Mouse (Mus musculus): ENCODE measurements at regions not wholly inside any gene's neighbourhood (a gene's known extent, or its start where the extent isn't known, plus 50 kb on each side); places are given as distances from the start of the nearest gene placed in this dataset.

- H3K4me1 ChIP-seq (replicated peaks; ENCODE audit: control insufficient read depth in 2 of 2, insufficient read depth in 2 of 2, low read length in 1 of 2) = no peaks in the 10 kb centered on the region
- H3K4me2 ChIP-seq (ENCODE audit: low read depth) = no peak overlapping the region
- H3K27ac ChIP-seq = no peak overlapping the region
- H3K9ac ChIP-seq (replicated peaks) = no peak overlapping the region
- ATAC-seq (ENCODE audit: insufficient read depth) = no peak
- WGBS (ENCODE audit: insufficient replicate concordance) = 72% methylated on average over 8 of the region's 8 CpGs
- no peak overlapping the region for H3K4me3 ChIP-seq (ENCODE audit: insufficient read depth in 1 of 2, low read depth in 2 of 2, low read length in 2 of 2)
- H3K27me3 ChIP-seq (ENCODE audit: control insufficient read depth, insufficient read depth, low read length) = no peaks in the 10 kb centered on the region
- TF ChIP-seq CTCF (IDR thresholded peaks at IDR 0.05; ENCODE audit: low read depth) (no peak), EP300 (IDR thresholded peaks at IDR 0.05; ENCODE audit: low read depth) (no peak)
- no peak for DNase-seq (ENCODE audit: low read depth in 3 of 3, low spot score in 3 of 3)
- no peaks in the 10 kb centered on the region for H3K36me3 ChIP-seq (replicated peaks; ENCODE audit: control insufficient read depth, insufficient read depth, low read depth)
- no peaks in the 10 kb centered on the region for H3K9me3 ChIP-seq (ENCODE audit: control insufficient read depth, low read length)
Measured at GRCm38 (mm10) chr4:142473284-142473683, 234.1 kb upstream of the Kazn start.

GRCm38 (mm10) chr4:142472332-142472731 lies 233.1 kb upstream of the Kazn start:
- TF ChIP-seq EP300 (IDR thresholded peaks at IDR 0.05; ENCODE audit: low read depth) (no peak), CTCF (IDR thresholded peaks at IDR 0.05; ENCODE audit: low read depth) (no peak)
- Histone ChIP-seq H3K27me3 (ENCODE audit: control insufficient read depth, insufficient read depth, low read length) (no peaks in the 10 kb centered on the region), H3K9ac (replicated peaks) (no peak overlapping the region), H3K4me3 (ENCODE audit: insufficient read depth in 1 of 2, low read depth in 2 of 2, low read length in 2 of 2) (no peak overlapping the region), H3K4me2 (ENCODE audit: low read depth) (no peak overlapping the region), H3K27ac (no peak overlapping the region), H3K9me3 (ENCODE audit: control insufficient read depth, low read length) (no peaks in the 10 kb centered on the region), H3K36me3 (replicated peaks; ENCODE audit: control insufficient read depth, insufficient read depth, low read depth) (no peaks in the 10 kb centered on the region), H3K4me1 (replicated peaks; ENCODE audit: control insufficient read depth in 2 of 2, insufficient read depth in 2 of 2, low read length in 1 of 2) (no peaks in the 10 kb centered on the region)
- 68% methylated on average over 3 of the region's 3 CpGs for WGBS (ENCODE audit: insufficient replicate concordance)
- DNase-seq (ENCODE audit: low read depth in 3 of 3, low spot score in 3 of 3) (no peak), ATAC-seq (ENCODE audit: insufficient read depth) (no peak)

- H3K27ac ChIP-seq = no peak overlapping the region
- H3K4me2 ChIP-seq (ENCODE audit: low read depth) = no peak overlapping the region
- DNase-seq (ENCODE audit: low read depth in 3 of 3, low spot score in 3 of 3) (no peak), ATAC-seq (ENCODE audit: insufficient read depth) (no peak)
- H3K27me3 ChIP-seq (ENCODE audit: control insufficient read depth, insufficient read depth, low read length) = no peaks in the 10 kb centered on the region
- 56% methylated on average over 6 of the region's 6 CpGs for WGBS (ENCODE audit: insufficient replicate concordance)
- H3K4me3 ChIP-seq (ENCODE audit: insufficient read depth in 1 of 2, low read depth in 2 of 2, low read length in 2 of 2) = no peak overlapping the region
- H3K9ac ChIP-seq (replicated peaks) = no peak overlapping the region
- H3K36me3 ChIP-seq (replicated peaks; ENCODE audit: control insufficient read depth, insufficient read depth, low read depth) = no peaks in the 10 kb centered on the region
- H3K9me3 ChIP-seq (ENCODE audit: control insufficient read depth, low read length) = no peaks in the 10 kb centered on the region
- TF ChIP-seq EP300 (IDR thresholded peaks at IDR 0.05; ENCODE audit: low read depth) (no peak), CTCF (IDR thresholded peaks at IDR 0.05; ENCODE audit: low read depth) (no peak)
- no peaks in the 10 kb centered on the region for H3K4me1 ChIP-seq (replicated peaks; ENCODE audit: control insufficient read depth in 2 of 2, insufficient read depth in 2 of 2, low read length in 1 of 2)
Measured at GRCm38 (mm10) chr4:142470784-142471183, 231.6 kb upstream of the Kazn start.

- H3K9me3 ChIP-seq (ENCODE audit: control insufficient read depth, low read length) = 0 out of 2 replicates have a peak, but pooled peaks cover 2% of the 10 kb centered on the region
- H3K27ac ChIP-seq = no peak overlapping the region
- no peak for ATAC-seq (ENCODE audit: insufficient read depth)
- no peak for DNase-seq (ENCODE audit: low read depth in 3 of 3, low spot score in 3 of 3)
- H3K36me3 ChIP-seq (replicated peaks; ENCODE audit: control insufficient read depth, insufficient read depth, low read depth) = no peaks in the 10 kb centered on the region
- no peaks in the 10 kb centered on the region for H3K4me1 ChIP-seq (replicated peaks; ENCODE audit: control insufficient read depth in 2 of 2, insufficient read depth in 2 of 2, low read length in 1 of 2)
- no peak overlapping the region for H3K4me3 ChIP-seq (ENCODE audit: insufficient read depth in 1 of 2, low read depth in 2 of 2, low read length in 2 of 2)
- no peak overlapping the region for H3K4me2 ChIP-seq (ENCODE audit: low read depth)
- H3K27me3 ChIP-seq (ENCODE audit: control insufficient read depth, insufficient read depth, low read length) = no peaks in the 10 kb centered on the region
- WGBS (ENCODE audit: insufficient replicate concordance) = 20% methylated on average over 6 of the region's 6 CpGs
- H3K9ac ChIP-seq (replicated peaks) = no peak overlapping the region
- TF ChIP-seq EP300 (IDR thresholded peaks at IDR 0.05; ENCODE audit: low read depth) (no peak), CTCF (IDR thresholded peaks at IDR 0.05; ENCODE audit: low read depth) (no peak)
Measured at GRCm38 (mm10) chr4:142467920-142468319, 228.7 kb upstream of the Kazn start.

- Histone ChIP-seq H3K4me2 (ENCODE audit: low read depth) (no peak overlapping the region), H3K27ac (no peak overlapping the region), H3K36me3 (replicated peaks; ENCODE audit: control insufficient read depth, insufficient read depth, low read depth) (no peaks in the 10 kb centered on the region), H3K9ac (replicated peaks) (no peak overlapping the region), H3K4me1 (replicated peaks; ENCODE audit: control insufficient read depth in 2 of 2, insufficient read depth in 2 of 2, low read length in 1 of 2) (no peaks in the 10 kb centered on the region), H3K4me3 (ENCODE audit: insufficient read depth in 1 of 2, low read depth in 2 of 2, low read length in 2 of 2) (no peak overlapping the region), H3K9me3 (ENCODE audit: control insufficient read depth, low read length) (0 out of 2 replicates have a peak, but pooled peaks cover 2% of the 10 kb centered on the region), H3K27me3 (ENCODE audit: control insufficient read depth, insufficient read depth, low read length) (no peaks in the 10 kb centered on the region)
- WGBS (ENCODE audit: insufficient replicate concordance) = 47% methylated on average over 4 of the region's 4 CpGs
- ATAC-seq (ENCODE audit: insufficient read depth) (no peak), DNase-seq (ENCODE audit: low read depth in 3 of 3, low spot score in 3 of 3) (no peak)
- TF ChIP-seq CTCF (IDR thresholded peaks at IDR 0.05; ENCODE audit: low read depth) = no peak
- no peak for TF ChIP-seq EP300 (IDR thresholded peaks at IDR 0.05; ENCODE audit: low read depth)
Measured at GRCm38 (mm10) chr4:142465226-142465625, 226.0 kb upstream of the Kazn start.

Data from liver, embryonic 14.5 days (tissue).